Mouse (Mus musculus) lung, postnatal 25 days (tissue): ENCODE measurements around the gene Idua.

Experiments used
- DNase-seq: peaks from one replicate; pipeline ENCODE4 v3.0.0; 2022; ENCODE audit warnings: low spot score

Gene Idua

GRCm38 (mm10) chr5:108655381-108655780 is 4.8 kb upstream of the Idua start:
- DNase-seq, result no peak

- no peak for DNase-seq
Measured at GRCm38 (mm10) chr5:108655891-108656650, 4.1 kb upstream of the Idua start.

GRCm38 (mm10) chr5:108657406-108657805 is 2.7 kb upstream of the Idua start:
- DNase-seq, result no peak

- DNase-seq, result no peak
Measured at GRCm38 (mm10) chr5:108658611-108659010, 1.5 kb upstream of the Idua start.

- peak; percentile 93 for DNase-seq
Measured at GRCm38 (mm10) chr5:108660632-108661268, 619 bp downstream of the Idua start.

GRCm38 (mm10) chr5:108662772-108663171 is 2.6 kb downstream of the Idua start:
- no peak for DNase-seq

- DNase-seq, result no peak
Measured at GRCm38 (mm10) chr5:108665066-108665465, 4.9 kb downstream of the Idua start.

GRCm38 (mm10) chr5:108667370-108667769 is 7.2 kb downstream of the Idua start:
- no peak for DNase-seq

- DNase-seq, result no peak
Measured at GRCm38 (mm10) chr5:108668387-108668932, 8.3 kb downstream of the Idua start.

GRCm38 (mm10) chr5:108668977-108669936 is 9.1 kb downstream of the Idua start, which contains the start of gene Dgkq:
TSS of gene Dgkq (minus strand) at chr5:108669672.
- peak; percentile 92 for DNase-seq

GRCm38 (mm10) chr5:108669986-108670385 is 9.9 kb downstream of the Idua start:
- no peak for DNase-seq

GRCm38 (mm10) chr5:108670785-108671184 is 10.7 kb downstream of the Idua start:
- peak; percentile 25 for DNase-seq

- no peak for DNase-seq
Measured at GRCm38 (mm10) chr5:108671757-108672156, 11.6 kb downstream of the Idua start.

GRCm38 (mm10) chr5:108674624-108675023 is 14.5 kb downstream of the Idua start:
- DNase-seq, result no peak

- no peak for DNase-seq
Measured at GRCm38 (mm10) chr5:108675251-108675816, 15.2 kb downstream of the Idua start, which contains the start of gene Slc26a1. TSS of gene Slc26a1 (minus strand) at chr5:108675569.

- no peak for DNase-seq
Measured at GRCm38 (mm10) chr5:108676772-108677498, 16.8 kb downstream of the Idua start.

- no peak for DNase-seq
Measured at GRCm38 (mm10) chr5:108677605-108678295, 17.6 kb downstream of the Idua start.

- no peak for DNase-seq
Measured at GRCm38 (mm10) chr5:108678296-108678854, 18.2 kb downstream of the Idua start.

GRCm38 (mm10) chr5:108679909-108680308 is 19.8 kb downstream of the Idua start:
- DNase-seq, result no peak

- DNase-seq, result no peak
Measured at GRCm38 (mm10) chr5:108680871-108681270, 20.7 kb downstream of the Idua start.
